Mouse (Mus musculus) CD8-positive naive resting alpha-beta T cell, adult 57 days (primary cell): ENCODE results near the gene RPS10-NUDT3. TPM values are rescaled to one million over a fixed set of nuclear protein-coding genes. Genes with fewer than 3 reads are reported as not detected.

Source experiments
- total RNA-seq: library from RNA; stranded (reverse); gene quantifications from one replicate; pipeline ENCODE4 v1.2.4, GENCODE M21; 2023

The RPS10-NUDT3 gene
- total RNA-seq, result not detected

GRCm38 (mm10) chr17:27634871-27635574 lies at the start of gene RPS10-NUDT3:
Gene RPS10-NUDT3 (minus strand): TSS chr17:27635222.

DNA sequence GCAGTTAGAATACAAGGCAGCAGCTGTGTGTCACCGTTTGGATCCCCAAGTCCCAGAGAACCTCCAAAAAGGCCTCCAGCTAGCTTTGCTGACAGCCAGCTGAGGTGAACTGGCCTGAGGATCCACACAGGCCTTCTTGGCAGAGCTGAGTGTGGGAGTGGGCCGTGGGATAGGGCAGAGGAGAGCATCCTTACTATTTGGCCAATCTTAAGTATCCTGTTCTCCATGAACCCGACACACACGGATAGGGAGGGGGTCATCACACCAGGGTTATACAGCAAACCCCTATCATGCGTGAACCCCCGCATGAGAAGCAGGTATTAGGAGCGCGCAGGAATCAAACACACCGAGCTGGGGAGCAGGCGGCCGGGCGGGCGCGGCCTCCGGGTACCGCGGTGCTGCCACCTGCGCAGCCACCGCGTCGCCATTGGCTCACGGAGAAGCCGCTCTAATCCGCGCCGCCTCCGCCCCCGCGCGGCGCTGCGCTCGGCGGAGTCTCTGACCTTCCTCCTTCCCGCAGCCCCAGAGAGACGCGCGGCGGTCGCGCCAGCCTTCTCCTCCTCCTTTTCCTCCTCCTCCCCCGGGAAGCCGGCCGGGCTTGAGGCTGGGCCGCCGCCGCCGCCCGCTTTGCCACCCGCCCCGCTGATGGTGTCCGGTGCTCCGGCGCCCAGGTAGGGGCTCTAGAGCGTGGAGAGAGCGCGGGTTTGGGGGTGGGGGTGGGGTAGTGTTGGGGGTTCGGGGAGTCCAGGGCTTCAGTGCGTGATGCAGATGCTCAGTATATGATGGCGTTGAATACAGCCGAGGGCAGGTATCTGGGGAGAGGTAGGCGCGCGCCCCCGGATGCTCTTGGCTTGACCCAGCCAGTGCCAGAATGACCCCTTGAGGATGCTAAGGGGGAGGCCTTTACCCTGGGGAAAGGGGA lies 20.3 kb upstream of the RPS10-NUDT3 start, which contains the start of gene Pacsin1:
TSS of gene Pacsin1 (plus strand) at position 421 of the 922 bp plus-strand sequence.

DNA sequence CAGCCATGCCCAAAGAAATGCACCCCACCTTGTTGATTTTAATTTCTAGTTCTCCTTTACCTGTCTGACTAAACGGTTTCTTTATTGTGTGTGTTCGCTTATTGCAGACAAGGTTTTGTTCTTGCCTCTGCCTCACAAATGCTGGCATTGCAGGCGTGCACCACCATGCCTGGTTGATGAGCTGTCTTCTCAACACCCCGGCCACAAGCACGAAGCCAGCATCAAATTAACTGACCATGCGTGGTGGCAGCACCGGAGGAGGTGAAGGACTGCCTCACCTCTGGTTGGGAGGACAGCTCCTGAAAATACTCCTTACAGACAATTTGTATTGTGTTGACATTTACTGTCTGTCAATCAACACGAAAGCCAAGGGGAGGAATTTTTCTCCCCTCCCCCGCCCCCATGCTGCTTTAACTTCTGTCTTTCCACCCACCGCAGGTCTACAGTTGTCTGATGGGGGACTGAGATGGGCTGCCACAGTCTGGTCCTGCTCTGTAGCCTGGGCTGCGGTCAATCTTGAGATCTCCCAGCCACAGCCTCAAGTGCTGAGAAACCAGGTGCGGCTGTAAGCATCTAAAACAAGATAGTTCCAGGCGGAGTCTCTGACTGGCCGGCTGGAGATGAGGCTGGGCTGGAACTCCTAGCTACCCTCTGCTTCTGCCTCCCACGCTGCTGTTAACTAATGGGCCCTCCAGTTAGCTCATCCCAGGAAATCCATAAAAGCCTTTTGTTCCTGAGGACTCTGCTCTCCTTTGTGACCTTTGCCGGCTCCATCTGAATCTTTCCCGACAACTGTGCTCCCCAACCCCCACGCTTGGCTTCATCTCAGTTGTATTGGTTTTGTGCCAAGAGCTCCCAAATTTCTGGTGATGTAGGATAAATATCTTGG lies 1.4 kb upstream of the RPS10-NUDT3 start, which contains the start of gene Rps10:
TSS of gene Rps10 (minus strand) at position 538 of the 889 bp plus-strand sequence.

DNA sequence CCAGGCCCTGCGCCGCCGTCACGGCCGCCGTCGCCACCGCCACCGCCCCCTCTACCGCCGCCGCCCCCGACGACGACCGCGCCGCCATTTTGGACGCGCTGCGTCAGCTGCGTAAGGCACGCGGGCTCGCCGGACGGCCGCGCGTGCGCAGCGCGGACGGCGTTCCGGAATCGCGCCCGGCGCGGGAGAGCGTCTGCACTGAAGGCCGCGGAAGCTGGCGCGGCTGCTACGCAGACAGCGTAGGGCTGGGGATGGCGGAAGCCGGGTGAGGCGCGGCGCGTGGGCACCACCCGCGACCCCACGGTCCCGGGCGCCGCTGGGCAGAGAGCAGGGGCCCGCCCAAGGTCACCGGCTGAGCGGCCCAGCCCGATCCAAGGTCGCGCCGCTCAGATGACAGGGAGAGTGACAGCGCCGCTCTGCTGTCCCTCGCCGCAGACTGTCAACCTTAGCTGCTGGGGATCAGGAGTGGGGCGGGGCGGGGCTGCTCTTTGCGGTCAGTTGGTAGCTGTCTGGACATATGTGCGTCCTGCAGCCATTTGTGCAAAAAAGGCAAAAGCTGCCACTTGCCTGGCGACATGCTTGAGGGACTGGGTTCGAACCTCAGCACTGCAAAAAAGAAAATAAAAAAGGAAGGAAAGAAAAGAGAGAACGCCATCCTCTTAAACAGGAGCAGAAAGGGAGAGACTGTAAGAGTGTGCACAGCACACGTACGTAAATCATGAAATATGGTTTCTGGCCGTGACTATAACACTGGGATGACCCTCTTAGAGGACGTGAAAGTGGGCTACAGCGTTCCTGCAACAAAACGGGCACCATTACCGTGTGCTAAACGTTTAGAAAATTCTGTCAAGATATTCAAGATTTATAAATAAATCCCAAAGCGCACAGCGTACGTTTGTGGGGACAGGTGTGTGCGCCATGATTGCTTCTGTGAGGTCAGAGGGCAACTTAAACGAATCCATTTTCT lies 11.4 kb downstream of the RPS10-NUDT3 start, which contains the start of gene Nudt3:
TSS of gene Nudt3 (minus strand) at position 136 of the 967 bp plus-strand sequence.

DNA sequence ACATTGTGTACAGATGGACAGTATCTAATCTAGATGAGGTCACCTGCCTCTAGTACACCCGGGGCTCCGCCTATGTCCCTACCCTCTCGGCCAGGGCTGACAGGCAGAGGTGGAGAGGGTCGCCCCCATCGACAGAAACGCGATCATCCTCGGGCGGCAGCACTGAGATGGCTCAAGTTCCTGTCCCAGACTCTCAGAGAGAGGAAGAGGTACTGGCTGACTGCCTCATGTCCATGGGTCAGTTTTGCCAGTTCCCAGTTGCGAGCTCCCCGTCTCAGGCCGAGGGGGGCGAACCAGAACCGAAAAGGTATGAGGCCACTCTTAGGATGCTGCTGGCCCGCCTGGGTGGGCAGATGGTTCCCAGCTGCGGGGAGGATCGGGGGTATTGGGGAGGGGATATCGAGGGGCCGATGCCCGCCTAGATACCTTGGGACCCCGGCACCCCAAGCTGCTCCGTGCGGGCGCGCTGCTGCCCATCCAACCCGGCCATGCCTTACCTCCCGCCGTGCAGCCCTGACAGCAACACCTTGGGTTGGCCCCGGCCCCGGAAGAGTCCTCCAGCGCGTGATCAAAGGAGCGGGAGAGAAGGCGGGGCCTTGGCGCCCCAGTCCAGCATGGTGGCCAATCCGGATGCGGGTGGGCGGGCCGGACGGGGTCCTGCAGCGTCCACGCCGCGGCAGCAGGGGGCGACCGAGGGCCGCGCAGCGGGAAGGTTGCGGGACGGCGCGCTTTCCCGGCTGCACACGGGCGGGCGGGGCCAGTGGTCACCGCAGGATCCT lies 69.7 kb downstream of the RPS10-NUDT3 start, which contains the start of gene AI413582:
TSS of gene AI413582 (minus strand) at position 594 of the 779 bp plus-strand sequence.

GRCm38 (mm10) chr17:27556315-27557011 lies 78.6 kb downstream of the RPS10-NUDT3 start, which contains the start of gene Hmga1:
Gene Hmga1 (plus strand): TSS chr17:27556497.

Other genes with a start within 250 kb of the RPS10-NUDT3 start
- not detected for gene Grm4, start 113.8 kb downstream of the RPS10-NUDT3 start, total RNA-seq
- gene Hmga1, start 78.7 kb downstream of the RPS10-NUDT3 start, total RNA-seq, result 53.0 TPM
- gene AI413582, start 69.5 kb downstream of the RPS10-NUDT3 start, total RNA-seq, result 34.5 TPM
- 113 TPM for gene Nudt3, start 11.7 kb downstream of the RPS10-NUDT3 start, total RNA-seq
- 3,366 TPM for gene Rps10, start 1.4 kb upstream of the RPS10-NUDT3 start, total RNA-seq
- 34.2 TPM for gene Pacsin1, start 20.3 kb upstream of the RPS10-NUDT3 start, total RNA-seq
- 0.98 TPM for gene Spdef, start 93.7 kb upstream of the RPS10-NUDT3 start, total RNA-seq
- 76.9 TPM for gene D17Wsu92e, start 185.4 kb upstream of the RPS10-NUDT3 start, total RNA-seq
- 68.4 TPM for gene Snrpc, start 202.9 kb upstream of the RPS10-NUDT3 start, total RNA-seq
- 2.9 TPM for gene Uhrf1bp1, start 221.2 kb upstream of the RPS10-NUDT3 start, total RNA-seq